Mouse (Mus musculus) hindbrain, embryonic 11.5 days (tissue): ENCODE measurements at regions not wholly inside any gene's neighbourhood (a gene's known extent, or its start where the extent isn't known, plus 50 kb on each side); places are given as distances from the start of the nearest gene placed in this dataset.

Experiments used
- ATAC-seq: fragments of 200-750 bp; cut with Nextera tagmentation; 2 replicates; pipeline ENCODE4 v1.8.0; 2017; ENCODE audit warnings: mild to moderate bottlenecking, moderate TSS enrichment, moderate library complexity; ENCODE audit not compliant: low FRiP score
- DNase-seq: peaks from one replicate; pipeline ENCODE4 v3.0.0-alpha.2; 2015; ENCODE audit warnings: low spot score
- H3K27ac ChIP-seq: fragments of 300-500 bp; sonication (generic); 2 replicates; pipeline ENCODE4 v1.5.1; 2014; ENCODE audit warnings: mild to moderate bottlenecking, low read depth, low read length
- H3K27me3 ChIP-seq: fragments of 300-500 bp; sonication (generic); 2 replicates; pipeline ENCODE4 v1.6.1; 2014; ENCODE audit warnings: mild to moderate bottlenecking, low read length, moderate library complexity, mixed read lengths; ENCODE audit not compliant: control insufficient read depth, insufficient read depth
- H3K36me3 ChIP-seq: fragments of 300-500 bp; sonication (generic); 2 replicates; pipeline ENCODE4 v1.6.1; 2014; ENCODE audit warnings: mild to moderate bottlenecking, low read length, moderate library complexity, mixed read lengths; ENCODE audit not compliant: control insufficient read depth, insufficient read depth
- H3K4me1 ChIP-seq: fragments of 300-500 bp; sonication (generic); replicated peaks from 2 replicates; pipeline ENCODE4 v1.6.1; 2014; ENCODE audit warnings: low read length, mixed read lengths; ENCODE audit not compliant: control insufficient read depth, insufficient read depth
- H3K4me2 ChIP-seq: fragments of 300-500 bp; sonication (generic); replicated peaks from 2 replicates; pipeline ENCODE4 v1.6.1; 2014; ENCODE audit warnings: mild to moderate bottlenecking, low read depth, low read length
- H3K4me3 ChIP-seq: fragments of 300-500 bp; sonication (generic); 2 replicates; pipeline ENCODE4 v1.5.1; 2014; ENCODE audit warnings: low read depth, low read length
- H3K9ac ChIP-seq: fragments of 300-500 bp; sonication (generic); 2 replicates; pipeline ENCODE4 v1.6.1; 2014; ENCODE audit warnings: low read depth, low read length
- H3K9me3 ChIP-seq: fragments of 300-500 bp; sonication (generic); 2 replicates; pipeline ENCODE4 v1.6.1; 2016; ENCODE audit warnings: low read length; ENCODE audit not compliant: control insufficient read depth
- WGBS: fragments of 180-500 bp; shearing (Covaris S2); extraction: QIAGEN DNeasy Blood & Tissue Kit; methylation state at CpG from one replicate; pipeline ENCODE4 v1.1.7; 2014; 5-methylcytosine and 5-hydroxymethylcytosine counted together

- Histone ChIP-seq H3K9ac (no peak overlapping the region), H3K27me3 (no peaks in the 10 kb centered on the region), H3K27ac (no peak overlapping the region), H3K4me1 (no peaks in the 10 kb centered on the region), H3K36me3 (no peaks in the 10 kb centered on the region), H3K9me3 (no peaks in the 10 kb centered on the region), H3K4me2 (no peak overlapping the region), H3K4me3 (no peak overlapping the region)
- DNase-seq (no peak), ATAC-seq (peak; percentile 48; the same call in 1 of the 2 replicates)
- WGBS, result 80% methylated on average over 7 of the region's 7 CpGs
Observed at GRCm38 (mm10) chr13:7374993-7375627, 726.5 kb upstream of the Pfkp start.

GRCm38 (mm10) chr13:7414342-7415287, 766.0 kb upstream of the Pfkp start:
- DNase-seq (peak; percentile 28), ATAC-seq (peak; percentile 89)
- Histone ChIP-seq H3K27ac (no peak overlapping the region), H3K4me3 (no peak overlapping the region), H3K4me2 (no peak overlapping the region), H3K4me1 (no peaks in the 10 kb centered on the region), H3K9ac (no peak overlapping the region), H3K36me3 (no peaks in the 10 kb centered on the region), H3K9me3 (no peaks in the 10 kb centered on the region), H3K27me3 (no peaks in the 10 kb centered on the region)
- 42% methylated on average over 3 of the region's 3 CpGs for WGBS

GRCm38 (mm10) chr13:7427750-7428149, 774.9 kb upstream of the Adarb2 start:
- no peak overlapping the region for H3K4me2 ChIP-seq
- no peaks in the 10 kb centered on the region for H3K4me1 ChIP-seq
- H3K4me3 ChIP-seq, result no peak overlapping the region
- DNase-seq, result no peak
- H3K9me3 ChIP-seq, result no peaks in the 10 kb centered on the region
- no peak for ATAC-seq
- no peak overlapping the region for H3K27ac ChIP-seq
- no peaks in the 10 kb centered on the region for H3K36me3 ChIP-seq
- no peak overlapping the region for H3K9ac ChIP-seq
- H3K27me3 ChIP-seq, result no peaks in the 10 kb centered on the region

GRCm38 (mm10) chr13:7429271-7429670, 773.4 kb upstream of the Adarb2 start:
- Histone ChIP-seq H3K9ac (no peak overlapping the region), H3K27me3 (no peaks in the 10 kb centered on the region), H3K4me3 (no peak overlapping the region), H3K4me1 (no peaks in the 10 kb centered on the region), H3K27ac (no peak overlapping the region), H3K36me3 (no peaks in the 10 kb centered on the region), H3K4me2 (no peak overlapping the region), H3K9me3 (no peaks in the 10 kb centered on the region)
- DNase-seq (no peak), ATAC-seq (no peak)
- whole genome bisulfite sequencing, result 86% methylated on average over 3 of the region's 3 CpGs

GRCm38 (mm10) chr13:7451434-7452002, 751.1 kb upstream of the Adarb2 start:
- H3K4me3 ChIP-seq, result no peak overlapping the region
- H3K27ac ChIP-seq, result no peak overlapping the region
- no peaks in the 10 kb centered on the region for H3K9me3 ChIP-seq
- no peaks in the 10 kb centered on the region for H3K36me3 ChIP-seq
- no peak overlapping the region for H3K4me2 ChIP-seq
- 7% methylated on average over 2 of the region's 2 CpGs for WGBS
- DNase-seq (no peak), ATAC-seq (no peak)
- H3K9ac ChIP-seq, result no peak overlapping the region
- no peaks in the 10 kb centered on the region for H3K4me1 ChIP-seq
- H3K27me3 ChIP-seq, result no peaks in the 10 kb centered on the region

- Histone ChIP-seq H3K9me3 (no peaks in the 10 kb centered on the region), H3K4me1 (no peaks in the 10 kb centered on the region), H3K27me3 (no peaks in the 10 kb centered on the region), H3K4me3 (no peak overlapping the region), H3K27ac (no peak overlapping the region), H3K36me3 (no peaks in the 10 kb centered on the region), H3K4me2 (no peak overlapping the region), H3K9ac (no peak overlapping the region)
- WGBS, result 89% methylated on average over 4 of the region's 4 CpGs
- DNase-seq (no peak), ATAC-seq (no peak)
Observed at GRCm38 (mm10) chr13:7475661-7476060, 727.0 kb upstream of the Adarb2 start.

GRCm38 (mm10) chr13:7518090-7518489, 684.6 kb upstream of the Adarb2 start:
- DNase-seq (no peak), ATAC-seq (no peak)
- no peaks in the 10 kb centered on the region for H3K9me3 ChIP-seq
- no peak overlapping the region for H3K4me2 ChIP-seq
- H3K9ac ChIP-seq, result no peak overlapping the region
- H3K36me3 ChIP-seq, result no peaks in the 10 kb centered on the region
- H3K4me1 ChIP-seq, result no peaks in the 10 kb centered on the region
- no peaks in the 10 kb centered on the region for H3K27me3 ChIP-seq
- no peak overlapping the region for H3K4me3 ChIP-seq
- no peak overlapping the region for H3K27ac ChIP-seq

- no peaks in the 10 kb centered on the region for H3K27me3 ChIP-seq
- no peak overlapping the region for H3K4me3 ChIP-seq
- ATAC-seq, result no peak
- H3K4me1 ChIP-seq, result no peaks in the 10 kb centered on the region
- no peak overlapping the region for H3K27ac ChIP-seq
- no peak for DNase-seq
- no peak overlapping the region for H3K4me2 ChIP-seq
- no peaks in the 10 kb centered on the region for H3K9me3 ChIP-seq
- no peak overlapping the region for H3K9ac ChIP-seq
- 92% methylated on average over 1 of the region's 1 CpGs for WGBS
- H3K36me3 ChIP-seq, result no peaks in the 10 kb centered on the region
Observed at GRCm38 (mm10) chr13:7524436-7524835, 678.2 kb upstream of the Adarb2 start.
